Mouse (Mus musculus) ES-Bruce4 (cell line): ENCODE measurements around the gene Mfap2. TPM values are rescaled to one million over a fixed set of nuclear protein-coding genes. Genes with fewer than 3 reads are reported as not detected.

Experiments used
- H3K27ac ChIP-seq: 2 replicates; pipeline ENCODE4 v1.5.1; 2012; ENCODE audit warnings: low read length, inconsistent platforms; ENCODE audit not compliant: insufficient read depth
- H3K27me3 ChIP-seq: 2 replicates; pipeline ENCODE4 v1.6.1; 2012; ENCODE audit warnings: mild to moderate bottlenecking, low read length, inconsistent platforms; ENCODE audit not compliant: control insufficient read depth, poor library complexity, insufficient read depth, severe bottlenecking
- H3K36me3 ChIP-seq: 2 replicates; pipeline ENCODE4 v1.6.1; 2012; ENCODE audit warnings: inconsistent platforms, mild to moderate bottlenecking, low read length, moderate library complexity; ENCODE audit not compliant: control insufficient read depth, poor library complexity, insufficient read depth, severe bottlenecking
- H3K4me1 ChIP-seq: one replicate; pipeline ENCODE4 v1.8.1; 2011; ENCODE audit warnings: low read length; ENCODE audit not compliant: control insufficient read depth, insufficient read depth
- H3K4me3 ChIP-seq: 2 replicates; pipeline ENCODE4 v1.5.1; 2011; ENCODE audit warnings: low read depth, mild to moderate bottlenecking, low read length
- H3K9ac ChIP-seq: 2 replicates; pipeline ENCODE4 v1.6.1; 2012; ENCODE audit warnings: low read depth, mild to moderate bottlenecking, inconsistent platforms; ENCODE audit not compliant: poor library complexity, severe bottlenecking
- H3K9me3 ChIP-seq: replicated peaks from 2 replicates; pipeline ENCODE4 v1.6.1; 2012; ENCODE audit warnings: mild to moderate bottlenecking, low read length, inconsistent platforms; ENCODE audit not compliant: control insufficient read depth, poor library complexity, insufficient read depth, severe bottlenecking
- CTCF ChIP-seq: IDR thresholded peaks from one replicate; pipeline ENCODE4 v1.8.1; 2011; ENCODE audit warnings: low read depth, low read length
- EP300 ChIP-seq: IDR thresholded peaks from 2 replicates; pipeline ENCODE4 v1.6.1; 2011; ENCODE audit warnings: low read depth, low read length; ENCODE audit not compliant: insufficient read depth
- POLR2A ChIP-seq: IDR thresholded peaks from one replicate; pipeline ENCODE4 v1.8.1; 2011; ENCODE audit warnings: low read length; ENCODE audit not compliant: insufficient read depth
- polyA plus RNA-seq: library from polyadenylated mRNA; stranded (reverse); fragments of >200 nt; gene quantifications from 2 replicates; pipeline ENCODE4 v1.2.4, GENCODE M21; 2011; ENCODE audit warnings: low read depth; ENCODE audit not compliant: missing spikeins, insufficient read depth, insufficient read length

The Mfap2 gene
- polyA plus RNA-seq = 4.5 and 5.2 TPM in 2 replicates

DNA sequence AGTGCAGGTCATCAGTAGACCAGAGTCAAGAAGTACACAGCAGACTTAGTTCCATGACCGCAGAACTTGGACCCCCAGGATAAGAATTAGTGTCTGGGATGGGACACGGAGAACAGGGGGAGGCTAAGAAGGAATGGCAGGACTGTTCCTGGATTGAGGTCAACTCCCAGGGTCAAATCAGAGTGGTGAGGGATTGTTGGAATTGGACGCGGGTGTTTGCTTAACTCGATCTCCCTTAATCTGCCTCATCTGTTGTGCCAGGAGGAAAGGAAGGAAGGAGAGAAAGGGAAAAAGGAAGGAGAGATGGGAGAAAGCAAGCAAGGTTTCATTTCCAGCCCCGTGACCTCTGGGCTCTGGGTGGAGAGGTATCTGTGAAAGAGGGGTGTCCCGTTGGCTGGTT, at the start of gene Mfap2:
Gene Mfap2 (plus strand): TSS at position 301 of the 400 bp plus-strand sequence.
- no peaks in the 10 kb centered on the region for H3K27me3 ChIP-seq
- H3K4me1 ChIP-seq = no peaks in the 10 kb centered on the region
- peak within 1 kb of the TSS; percentile 43 for H3K4me3 ChIP-seq
- H3K9ac ChIP-seq = peak within 1 kb of the TSS; percentile 23; the same call in 1 of the 2 replicates
- peaks cover 9% of the 10 kb centered on the region; the same call in 1 of the 2 replicates for H3K9me3 ChIP-seq
- no peak within 1 kb of the TSS for H3K27ac ChIP-seq
- no peak for TF ChIP-seq CTCF
- TF ChIP-seq POLR2A = no peak
- TF ChIP-seq EP300 = no peak
- H3K36me3 ChIP-seq = no peaks in the 10 kb centered on the region

DNA sequence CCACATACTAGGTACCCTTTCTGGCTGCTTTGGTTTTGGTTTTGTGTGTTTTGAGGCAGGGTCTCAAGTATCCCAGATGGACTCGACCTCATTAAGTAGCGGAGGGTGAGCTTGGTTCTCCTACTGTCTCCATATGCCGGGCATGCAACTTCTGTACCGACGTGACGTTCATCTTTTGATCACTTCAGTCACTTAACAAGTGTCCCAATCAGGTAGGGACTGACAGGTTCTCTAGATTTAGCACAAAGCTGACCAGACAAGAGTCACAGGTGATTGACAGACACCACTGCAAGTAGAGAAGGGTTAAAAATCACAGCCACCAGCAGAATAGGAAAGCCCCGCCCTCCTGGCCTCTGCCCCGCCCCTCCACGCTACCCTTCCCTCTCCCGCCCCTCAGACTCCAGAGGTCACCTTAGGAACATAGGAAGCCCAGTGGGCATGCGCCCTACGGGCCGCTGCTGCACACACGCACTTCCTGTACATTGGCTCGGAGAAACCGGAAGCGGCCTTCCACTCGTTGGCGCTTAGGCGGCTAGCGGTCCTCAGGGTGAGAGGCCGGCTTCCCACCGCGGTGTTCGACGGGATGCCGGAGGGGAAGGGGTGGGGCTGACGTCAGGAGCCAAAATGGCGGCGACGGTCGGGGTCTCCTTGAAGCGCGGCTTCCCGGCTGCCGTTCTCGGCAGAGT, 49.3 kb upstream of the Mfap2 start, which contains the start of gene Sdhb:
Gene Sdhb (plus strand): TSS at position 423 of the 686 bp plus-strand sequence.
- no peaks in the 10 kb centered on the region for H3K9me3 ChIP-seq
- no peak for TF ChIP-seq POLR2A
- TF ChIP-seq EP300 = 0 out of 2 replicates have a peak, but pooled peaks have one; percentile 28
- TF ChIP-seq CTCF = no peak
- peaks cover 4% of the 10 kb centered on the region for H3K4me1 ChIP-seq
- H3K27ac ChIP-seq = peak within 1 kb of the TSS; percentile 16
- H3K9ac ChIP-seq = peak within 1 kb of the TSS; percentile 85
- H3K36me3 ChIP-seq = no peaks in the 10 kb centered on the region
- H3K4me3 ChIP-seq = peak within 1 kb of the TSS; percentile 95
- H3K27me3 ChIP-seq = no peaks in the 10 kb centered on the region

DNA sequence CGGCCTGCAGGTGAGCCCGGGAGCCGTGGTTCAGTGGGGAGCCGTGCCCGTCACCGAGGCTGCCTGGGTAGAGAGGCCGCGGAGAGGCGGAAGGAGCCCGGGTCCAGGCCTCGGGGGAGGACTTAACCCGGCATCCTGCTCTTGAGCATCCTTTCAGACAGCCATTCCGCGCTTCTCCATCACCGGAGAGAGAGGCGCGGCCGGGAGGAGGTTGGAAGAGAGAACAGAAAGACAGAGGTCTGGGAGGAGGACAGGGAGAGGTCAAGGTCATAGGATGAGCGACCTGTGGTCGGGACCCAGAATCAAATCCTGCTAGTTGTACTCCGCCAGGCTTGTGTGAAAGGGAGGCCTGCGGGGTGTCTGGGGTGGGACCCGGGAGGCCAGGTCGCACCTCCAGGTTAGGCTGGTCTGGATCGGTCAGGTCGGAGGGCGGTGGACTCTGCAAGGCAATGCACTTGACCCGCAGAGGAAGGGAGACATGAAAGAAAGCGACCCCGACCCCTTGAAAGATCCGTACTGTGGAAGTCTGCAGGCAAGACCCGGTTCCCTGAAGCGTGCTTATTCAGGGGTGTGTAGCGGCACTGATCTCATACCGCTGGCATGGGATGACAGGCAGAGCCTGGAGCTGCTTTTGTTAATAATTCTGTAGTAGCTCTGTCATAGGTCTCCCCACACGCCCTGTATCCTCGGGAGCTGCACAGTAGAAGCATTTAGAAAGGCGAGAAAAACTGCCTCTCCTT, 48.6 kb upstream of the Mfap2 start:
- Histone ChIP-seq H3K36me3 (no peaks in the 10 kb centered on the region), H3K27me3 (no peaks in the 10 kb centered on the region), H3K27ac (0 out of 2 replicates have a peak overlapping the region, but pooled peaks have one; percentile 1), H3K9me3 (no peaks in the 10 kb centered on the region), H3K4me3 (peak overlapping the region; percentile 95), H3K4me1 (peaks cover 4% of the 10 kb centered on the region), H3K9ac (peak overlapping the region; percentile 85)
- TF ChIP-seq EP300 = no peak
- no peak for TF ChIP-seq POLR2A
- no peak for TF ChIP-seq CTCF

DNA sequence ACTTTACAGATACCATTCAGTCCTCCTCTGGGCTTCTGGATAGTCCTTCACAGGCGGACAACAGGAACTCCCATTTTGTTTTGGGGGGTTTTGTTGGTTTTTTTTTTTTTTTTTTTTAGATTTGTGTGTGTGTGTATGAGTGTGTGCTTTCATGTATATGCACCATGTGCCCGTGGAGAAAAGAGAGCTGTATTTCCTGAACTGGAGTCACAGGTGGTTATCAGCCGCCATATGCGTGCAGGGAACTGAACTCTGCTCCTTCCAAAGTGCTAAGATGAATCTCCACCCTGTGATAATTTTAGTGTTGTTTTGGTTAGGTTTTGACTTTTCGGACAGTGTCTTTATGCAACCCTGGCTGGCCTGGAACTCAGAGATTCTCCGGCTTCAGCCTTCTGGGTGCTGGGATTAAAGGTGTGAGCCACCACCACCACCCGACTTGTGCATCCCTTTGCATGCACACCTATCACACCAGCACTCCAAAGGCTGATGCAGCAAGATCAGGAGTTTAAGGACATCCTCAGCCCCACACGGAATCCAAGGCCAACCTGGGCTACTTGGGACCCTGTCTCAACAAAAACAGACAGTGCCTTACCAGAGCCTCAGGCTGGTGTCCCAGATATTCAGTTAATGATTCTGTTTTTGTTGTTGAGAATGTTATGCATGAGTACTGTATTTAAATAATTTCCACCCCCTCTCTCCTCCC, 47.9 kb upstream of the Mfap2 start:
- no peaks in the 10 kb centered on the region for H3K36me3 ChIP-seq
- TF ChIP-seq CTCF (no peak), POLR2A (no peak), EP300 (no peak)
- H3K27ac ChIP-seq = no peak overlapping the region
- peaks cover 5% of the 10 kb centered on the region for H3K4me1 ChIP-seq
- peak overlapping the region; percentile 85 for H3K9ac ChIP-seq
- H3K27me3 ChIP-seq = no peaks in the 10 kb centered on the region
- H3K9me3 ChIP-seq = no peaks in the 10 kb centered on the region
- H3K4me3 ChIP-seq = peak overlapping the region; percentile 95

DNA sequence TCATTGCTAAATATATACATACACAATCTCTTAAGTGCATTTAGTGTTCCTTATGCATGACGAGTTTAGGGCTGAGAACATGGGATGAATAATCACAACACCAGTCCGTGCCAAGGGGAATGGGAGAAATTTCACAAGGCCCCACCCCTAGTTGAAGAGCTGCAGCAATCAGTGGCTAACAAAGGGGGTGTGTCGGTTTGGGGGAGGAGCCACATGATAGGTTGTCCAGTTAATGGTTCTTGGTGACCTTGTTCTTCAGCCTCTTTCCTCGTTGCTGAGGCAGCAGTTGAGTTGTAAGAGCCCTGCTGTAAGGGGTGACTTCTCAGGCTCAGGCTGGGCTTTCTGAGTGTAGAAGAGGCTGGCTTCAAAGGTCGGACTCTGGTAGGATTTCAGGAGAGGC, 47.3 kb upstream of the Mfap2 start:
- no peak overlapping the region for H3K9ac ChIP-seq
- no peaks in the 10 kb centered on the region for H3K27me3 ChIP-seq
- peaks cover 5% of the 10 kb centered on the region for H3K4me1 ChIP-seq
- no peak for TF ChIP-seq EP300
- no peak overlapping the region for H3K27ac ChIP-seq
- H3K36me3 ChIP-seq = no peaks in the 10 kb centered on the region
- H3K9me3 ChIP-seq = no peaks in the 10 kb centered on the region
- no peak overlapping the region for H3K4me3 ChIP-seq
